Mouse (Mus musculus) spleen, adult 2 months (tissue): ENCODE results near the gene Bbc3.

Experiments used
- CTCF ChIP-seq: fragments of 200-500 bp; IDR thresholded peaks from 2 replicates; pipeline ENCODE4 v1.5.1; 2011; ENCODE audit warnings: mild to moderate bottlenecking, inconsistent platforms; ENCODE audit not compliant: insufficient read depth, insufficient read length, insufficient replicate concordance; ENCODE audit errors: extremely low read depth
- POLR2A ChIP-seq: fragments of 200-500 bp; IDR thresholded peaks from 2 replicates; pipeline ENCODE4 v1.6.1; 2011; ENCODE audit warnings: low read depth, low read length, inconsistent platforms

- TF ChIP-seq POLR2A: no peak
- no peak for TF ChIP-seq CTCF
Measured at GRCm38 (mm10) chr7:16319216-16319615, 11.0 kb downstream of the Bbc3 start.
